Mouse (Mus musculus): Measurements from ENCODE around the gene Exoc2. TPM values are rescaled to one million over a fixed set of nuclear protein-coding genes. Genes with fewer than 3 reads are reported as not detected.

Exoc2 gene
- total and polyA plus RNA-seq, 3 experiments, result 6.9 to 46.6 (median 44.7) TPM

- no peaks in the 10 kb centered on the region for H3K4me1 ChIP-seq (ENCODE audit: insufficient read depth, low read depth, low read length)
- no peaks in the 10 kb centered on the region for H3K9me3 ChIP-seq (replicated peaks)
- H3K36me3 ChIP-seq (replicated peaks), result peaks cover 69% of the 10 kb centered on the region
- no peaks in the 10 kb centered on the region for H3K27me3 ChIP-seq (ENCODE audit: insufficient read depth, low read length)
- DNase-seq (ENCODE audit: low spot score), result no peak
- no peak for ATAC-seq (ENCODE audit: extremely low read depth, insufficient number of reproducible peaks, low FRiP score, poor library complexity, severe bottlenecking)
- H3K4me3 ChIP-seq (ENCODE audit: low read depth, low read length), result no peak overlapping the region
- TF ChIP-seq CTCF (IDR thresholded peaks at IDR 0.05; ENCODE audit: low read depth, low read length) (no peak), POLR2AphosphoS5 (IDR thresholded peaks at IDR 0.05; ENCODE audit: insufficient replicate concordance, low read depth, low read length) (no peak), GATA2 (IDR thresholded peaks at IDR 0.05; ENCODE audit: borderline replicate concordance, low read depth, low read length) (no peak), TAL1 (conservative IDR thresholded peaks at IDR 0.05; ENCODE audit: low read depth, low read length) (no peak), GATA1 (IDR thresholded peaks at IDR 0.05; ENCODE audit: borderline replicate concordance, low read length) (no peak)
Measured at GRCm38 (mm10) chr13:30901387-30902041, 72.4 kb downstream of the Exoc2 start.

- no peak for TF ChIP-seq GATA2 (IDR thresholded peaks at IDR 0.05; ENCODE audit: borderline replicate concordance, low read depth, low read length)
- no peak for TF ChIP-seq GATA1 (IDR thresholded peaks at IDR 0.05; ENCODE audit: borderline replicate concordance, low read length)
- TF ChIP-seq POLR2AphosphoS5 (IDR thresholded peaks at IDR 0.05; ENCODE audit: insufficient replicate concordance, low read depth, low read length), result no peak
- TF ChIP-seq TAL1 (conservative IDR thresholded peaks at IDR 0.05; ENCODE audit: low read depth, low read length), result no peak
- no peak for TF ChIP-seq CTCF (IDR thresholded peaks at IDR 0.05; ENCODE audit: low read depth, low read length)
- H3K4me1 ChIP-seq (ENCODE audit: insufficient read depth, low read depth, low read length), result peaks cover 6% of the 10 kb centered on the region
- H3K36me3 ChIP-seq (replicated peaks), result peaks cover 64% of the 10 kb centered on the region
- DNase-seq (ENCODE audit: low spot score) (no peak), ATAC-seq (ENCODE audit: extremely low read depth, insufficient number of reproducible peaks, low FRiP score, poor library complexity, severe bottlenecking) (no peak)
- H3K4me3 ChIP-seq (ENCODE audit: low read depth, low read length), result no peak overlapping the region
- H3K9me3 ChIP-seq (replicated peaks), result no peaks in the 10 kb centered on the region
- H3K27me3 ChIP-seq (ENCODE audit: insufficient read depth, low read length), result no peaks in the 10 kb centered on the region
Measured at GRCm38 (mm10) chr13:30894015-30894634, 79.8 kb downstream of the Exoc2 start.

- H3K36me3 ChIP-seq (replicated peaks), result peaks cover 59% of the 10 kb centered on the region
- H3K4me3 ChIP-seq (ENCODE audit: low read depth, low read length), result no peak overlapping the region
- no peaks in the 10 kb centered on the region for H3K27me3 ChIP-seq (ENCODE audit: insufficient read depth, low read length)
- no peak for TF ChIP-seq POLR2AphosphoS5 (IDR thresholded peaks at IDR 0.05; ENCODE audit: insufficient replicate concordance, low read depth, low read length)
- no peak for TF ChIP-seq GATA1 (IDR thresholded peaks at IDR 0.05; ENCODE audit: borderline replicate concordance, low read length)
- no peak for TF ChIP-seq CTCF (IDR thresholded peaks at IDR 0.05; ENCODE audit: low read depth, low read length)
- TF ChIP-seq GATA2 (IDR thresholded peaks at IDR 0.05; ENCODE audit: borderline replicate concordance, low read depth, low read length), result no peak
- TF ChIP-seq TAL1 (conservative IDR thresholded peaks at IDR 0.05; ENCODE audit: low read depth, low read length), result no peak
- DNase-seq (ENCODE audit: low spot score) (no peak), ATAC-seq (ENCODE audit: extremely low read depth, insufficient number of reproducible peaks, low FRiP score, poor library complexity, severe bottlenecking) (no peak)
- peaks cover 6% of the 10 kb centered on the region for H3K4me1 ChIP-seq (ENCODE audit: insufficient read depth, low read depth, low read length)
- H3K9me3 ChIP-seq (replicated peaks), result no peaks in the 10 kb centered on the region
Measured at GRCm38 (mm10) chr13:30892315-30892714, 81.6 kb downstream of the Exoc2 start.

- DNase-seq (ENCODE audit: low spot score) (no peak), ATAC-seq (ENCODE audit: extremely low read depth, insufficient number of reproducible peaks, low FRiP score, poor library complexity, severe bottlenecking) (no peak)
- Histone ChIP-seq H3K4me3 (ENCODE audit: low read depth, low read length) (no peak overlapping the region), H3K27me3 (ENCODE audit: insufficient read depth, low read length) (no peaks in the 10 kb centered on the region), H3K9me3 (replicated peaks) (no peaks in the 10 kb centered on the region), H3K4me1 (ENCODE audit: insufficient read depth, low read depth, low read length) (peaks cover 6% of the 10 kb centered on the region), H3K36me3 (replicated peaks) (peaks cover 62% of the 10 kb centered on the region)
- TF ChIP-seq GATA2 (IDR thresholded peaks at IDR 0.05; ENCODE audit: borderline replicate concordance, low read depth, low read length) (no peak), POLR2AphosphoS5 (IDR thresholded peaks at IDR 0.05; ENCODE audit: insufficient replicate concordance, low read depth, low read length) (no peak), CTCF (IDR thresholded peaks at IDR 0.05; ENCODE audit: low read depth, low read length) (no peak), GATA1 (IDR thresholded peaks at IDR 0.05; ENCODE audit: borderline replicate concordance, low read length) (no peak), TAL1 (conservative IDR thresholded peaks at IDR 0.05; ENCODE audit: low read depth, low read length) (no peak)
Measured at GRCm38 (mm10) chr13:30891223-30891622, 82.7 kb downstream of the Exoc2 start.

GRCm38 (mm10) chr13:30888480-30888879, 85.4 kb downstream of the Exoc2 start:
- ATAC-seq (ENCODE audit: extremely low read depth, insufficient number of reproducible peaks, low FRiP score, poor library complexity, severe bottlenecking) (peak; percentile 22; the same call in 1 of the 2 replicates), DNase-seq (ENCODE audit: low spot score) (peak; percentile 38)
- no peaks in the 10 kb centered on the region for H3K4me1 ChIP-seq (ENCODE audit: insufficient read depth, low read depth, low read length)
- no peaks in the 10 kb centered on the region for H3K27me3 ChIP-seq (ENCODE audit: insufficient read depth, low read length)
- H3K4me3 ChIP-seq (ENCODE audit: low read depth, low read length), result no peak overlapping the region
- H3K36me3 ChIP-seq (replicated peaks), result peaks cover 67% of the 10 kb centered on the region
- H3K9me3 ChIP-seq (replicated peaks), result no peaks in the 10 kb centered on the region
- TF ChIP-seq CTCF (IDR thresholded peaks at IDR 0.05; ENCODE audit: low read depth, low read length), result peak; percentile 80
- no peak for TF ChIP-seq GATA1 (IDR thresholded peaks at IDR 0.05; ENCODE audit: borderline replicate concordance, low read length)
- no peak for TF ChIP-seq GATA2 (IDR thresholded peaks at IDR 0.05; ENCODE audit: borderline replicate concordance, low read depth, low read length)
- no peak for TF ChIP-seq POLR2AphosphoS5 (IDR thresholded peaks at IDR 0.05; ENCODE audit: insufficient replicate concordance, low read depth, low read length)

GRCm38 (mm10) chr13:30880310-30880709, 93.6 kb downstream of the Exoc2 start:
- TF ChIP-seq CTCF (IDR thresholded peaks at IDR 0.05; ENCODE audit: low read depth, low read length) (no peak), TAL1 (conservative IDR thresholded peaks at IDR 0.05; ENCODE audit: low read depth, low read length) (no peak), POLR2AphosphoS5 (IDR thresholded peaks at IDR 0.05; ENCODE audit: insufficient replicate concordance, low read depth, low read length) (no peak), GATA2 (IDR thresholded peaks at IDR 0.05; ENCODE audit: borderline replicate concordance, low read depth, low read length) (no peak), GATA1 (IDR thresholded peaks at IDR 0.05; ENCODE audit: borderline replicate concordance, low read length) (no peak)
- no peaks in the 10 kb centered on the region for H3K9me3 ChIP-seq (replicated peaks)
- H3K4me1 ChIP-seq (ENCODE audit: insufficient read depth, low read depth, low read length), result no peaks in the 10 kb centered on the region
- ATAC-seq (ENCODE audit: extremely low read depth, insufficient number of reproducible peaks, low FRiP score, poor library complexity, severe bottlenecking), result no peak
- no peak overlapping the region for H3K4me3 ChIP-seq (ENCODE audit: low read depth, low read length)
- no peak for DNase-seq (ENCODE audit: low spot score)
- H3K27me3 ChIP-seq (ENCODE audit: insufficient read depth, low read length), result no peaks in the 10 kb centered on the region
- H3K36me3 ChIP-seq (replicated peaks), result peaks cover 60% of the 10 kb centered on the region
